Mouse (Mus musculus) stomach, embryonic 14.5 days (tissue): ENCODE results near the gene Nrd1. TPM values are rescaled to one million over a fixed set of nuclear protein-coding genes. Genes with fewer than 3 reads are reported as not detected.
A peak's percentile ranks its signal among the peaks of the same experiment; 100 is the strongest.

Experiments used
- ATAC-seq: fragments of 200-750 bp; cut with Nextera tagmentation; 2 replicates; pipeline ENCODE4 v1.8.0; 2017; ENCODE audit warnings: low read depth, moderate TSS enrichment; ENCODE audit not compliant: insufficient number of reproducible peaks, insufficient read depth, low FRiP score
- H3K27ac ChIP-seq: fragments of 300-500 bp; sonication (generic); 2 replicates; pipeline ENCODE4 v1.5.1; 2014; ENCODE audit warnings: mild to moderate bottlenecking, low read length, moderate library complexity, mixed read lengths
- H3K27me3 ChIP-seq: fragments of 300-500 bp; sonication (generic); 2 replicates; pipeline ENCODE4 v1.6.1; 2014; ENCODE audit warnings: low read length, control low read depth, mixed read lengths; ENCODE audit not compliant: control insufficient read depth, insufficient read depth
- H3K36me3 ChIP-seq: fragments of 300-500 bp; sonication (generic); 2 replicates; pipeline ENCODE4 v1.6.1; 2014; ENCODE audit warnings: mild to moderate bottlenecking, control low read depth, low read length, moderate library complexity, mixed read lengths; ENCODE audit not compliant: control insufficient read depth, insufficient read depth
- H3K4me1 ChIP-seq: fragments of 300-500 bp; sonication (generic); 2 replicates; pipeline ENCODE4 v1.6.1; 2014; ENCODE audit warnings: low read length, control low read depth, mixed read lengths; ENCODE audit not compliant: control insufficient read depth, insufficient read depth
- H3K4me2 ChIP-seq: fragments of 300-500 bp; sonication (generic); replicated peaks from 2 replicates; pipeline ENCODE4 v1.6.1; 2014; ENCODE audit warnings: low read depth, low read length, control low read depth
- H3K4me3 ChIP-seq: fragments of 300-500 bp; sonication (generic); 2 replicates; pipeline ENCODE4 v1.5.1; 2014; ENCODE audit warnings: low read depth, low read length, control low read depth
- H3K9ac ChIP-seq: fragments of 300-500 bp; sonication (generic); replicated peaks from 2 replicates; pipeline ENCODE4 v1.6.1; 2014; ENCODE audit warnings: low read depth, mild to moderate bottlenecking, control low read depth, low read length, moderate library complexity, mixed read lengths
- H3K9me3 ChIP-seq: fragments of 300-500 bp; sonication (generic); 2 replicates; pipeline ENCODE4 v1.6.1; 2016; ENCODE audit warnings: low read depth, low read length, control low read depth; ENCODE audit not compliant: control insufficient read depth
- WGBS: fragments of 180-500 bp; shearing (Covaris S2); extraction: QIAGEN DNeasy Blood & Tissue Kit; methylation state at CpG from one replicate; pipeline ENCODE4 v1.1.7; 2014; 5-methylcytosine and 5-hydroxymethylcytosine counted together
- polyA plus RNA-seq: library from polyadenylated mRNA; unstranded; fragments of >200 nt; fragmentation: Nextera tagmentation; extraction: Ambion mirVana; gene quantifications from 2 replicates; pipeline ENCODE4 v1.2.1, GENCODE M21; 2014

Gene Nrd1
- polyA plus RNA-seq, result 56.5 and 60.1 TPM in 2 replicates

- Histone ChIP-seq H3K4me1 (peaks cover 9% of the 10 kb centered on the region; the same call in 1 of the 2 replicates), H3K36me3 (no peaks in the 10 kb centered on the region; the same call in 1 of the 2 replicates), H3K9me3 (no peaks in the 10 kb centered on the region), H3K9ac (peak within 1 kb of the TSS; percentile 87), H3K4me2 (peak within 1 kb of the TSS; percentile 62), H3K4me3 (peak within 1 kb of the TSS; percentile 89), H3K27me3 (no peaks in the 10 kb centered on the region), H3K27ac (peak within 1 kb of the TSS; percentile 95)
- peak; percentile 100 for ATAC-seq
- under 1% methylated on average over 58 of the region's 58 CpGs for WGBS
These were observed at the start of gene Nrd1 for GRCm38 (mm10) chr4:108999999-109000950. Gene Nrd1, plus strand, starts transcription at chr4:109000655.

GRCm38 (mm10) chr4:108951663-108952062, 48.8 kb upstream of the Nrd1 start:
- H3K9ac ChIP-seq, result no peak overlapping the region
- no peak overlapping the region for H3K4me3 ChIP-seq
- H3K27me3 ChIP-seq, result no peaks in the 10 kb centered on the region
- 91% methylated on average over 4 of the region's 4 CpGs for WGBS
- no peak overlapping the region for H3K4me2 ChIP-seq
- no peak overlapping the region for H3K27ac ChIP-seq
- H3K4me1 ChIP-seq, result no peaks in the 10 kb centered on the region
- H3K9me3 ChIP-seq, result no peaks in the 10 kb centered on the region
- no peaks in the 10 kb centered on the region for H3K36me3 ChIP-seq
- ATAC-seq, result no peak

GRCm38 (mm10) chr4:108959696-108960095, 40.8 kb upstream of the Nrd1 start:
- H3K27ac ChIP-seq, result no peak overlapping the region
- H3K27me3 ChIP-seq, result no peaks in the 10 kb centered on the region
- no peak for ATAC-seq
- no peak overlapping the region for H3K9ac ChIP-seq
- H3K9me3 ChIP-seq, result no peaks in the 10 kb centered on the region
- 92% methylated on average over 3 of the region's 3 CpGs for WGBS
- H3K36me3 ChIP-seq, result no peaks in the 10 kb centered on the region
- no peak overlapping the region for H3K4me2 ChIP-seq
- no peaks in the 10 kb centered on the region for H3K4me1 ChIP-seq
- H3K4me3 ChIP-seq, result no peak overlapping the region

GRCm38 (mm10) chr4:108960619-108961460, 39.6 kb upstream of the Nrd1 start:
- Histone ChIP-seq H3K4me3 (no peak overlapping the region), H3K36me3 (no peaks in the 10 kb centered on the region), H3K4me1 (no peaks in the 10 kb centered on the region), H3K4me2 (no peak overlapping the region), H3K9ac (no peak overlapping the region), H3K27ac (no peak overlapping the region), H3K27me3 (no peaks in the 10 kb centered on the region), H3K9me3 (no peaks in the 10 kb centered on the region)
- 84% methylated on average over 4 of the region's 4 CpGs for WGBS
- peak; percentile 67; the same call in 1 of the 2 replicates for ATAC-seq

GRCm38 (mm10) chr4:108963017-108963416, 37.4 kb upstream of the Nrd1 start:
- no peaks in the 10 kb centered on the region for H3K27me3 ChIP-seq
- no peak overlapping the region for H3K4me3 ChIP-seq
- H3K36me3 ChIP-seq, result no peaks in the 10 kb centered on the region
- H3K4me1 ChIP-seq, result no peaks in the 10 kb centered on the region
- no peak overlapping the region for H3K9ac ChIP-seq
- ATAC-seq, result no peak
- whole genome bisulfite sequencing, result 80% methylated on average over 6 of the region's 6 CpGs
- no peaks in the 10 kb centered on the region for H3K9me3 ChIP-seq
- no peak overlapping the region for H3K4me2 ChIP-seq
- H3K27ac ChIP-seq, result no peak overlapping the region

- H3K27ac ChIP-seq, result no peak overlapping the region
- H3K27me3 ChIP-seq, result no peaks in the 10 kb centered on the region
- no peak overlapping the region for H3K4me3 ChIP-seq
- H3K9me3 ChIP-seq, result no peaks in the 10 kb centered on the region
- no peaks in the 10 kb centered on the region for H3K36me3 ChIP-seq
- no peak for ATAC-seq
- WGBS, result 51% methylated on average over 3 of the region's 3 CpGs
- H3K4me1 ChIP-seq, result no peaks in the 10 kb centered on the region
- H3K4me2 ChIP-seq, result no peak overlapping the region
- H3K9ac ChIP-seq, result no peak overlapping the region
These were observed 30.9 kb upstream of the Nrd1 start for GRCm38 (mm10) chr4:108969517-108969916.

GRCm38 (mm10) chr4:108971054-108971453, 29.4 kb upstream of the Nrd1 start:
- Histone ChIP-seq H3K9ac (no peak overlapping the region), H3K4me2 (no peak overlapping the region), H3K9me3 (no peaks in the 10 kb centered on the region), H3K27me3 (no peaks in the 10 kb centered on the region), H3K4me3 (no peak overlapping the region), H3K27ac (no peak overlapping the region), H3K4me1 (no peaks in the 10 kb centered on the region), H3K36me3 (no peaks in the 10 kb centered on the region)
- 68% methylated on average over 5 of the region's 5 CpGs for WGBS
- ATAC-seq, result no peak

GRCm38 (mm10) chr4:108976458-108977071, 23.9 kb upstream of the Nrd1 start:
- Histone ChIP-seq H3K4me2 (no peak overlapping the region), H3K27ac (no peak overlapping the region), H3K4me1 (no peaks in the 10 kb centered on the region), H3K27me3 (no peaks in the 10 kb centered on the region), H3K4me3 (no peak overlapping the region), H3K9me3 (no peaks in the 10 kb centered on the region), H3K9ac (no peak overlapping the region), H3K36me3 (no peaks in the 10 kb centered on the region)
- 38% methylated on average over 6 of the region's 6 CpGs for WGBS
- ATAC-seq, result peak; percentile 33; the same call in 1 of the 2 replicates
